Mouse (Mus musculus): ENCODE measurements around the gene Srp68.

DNA sequence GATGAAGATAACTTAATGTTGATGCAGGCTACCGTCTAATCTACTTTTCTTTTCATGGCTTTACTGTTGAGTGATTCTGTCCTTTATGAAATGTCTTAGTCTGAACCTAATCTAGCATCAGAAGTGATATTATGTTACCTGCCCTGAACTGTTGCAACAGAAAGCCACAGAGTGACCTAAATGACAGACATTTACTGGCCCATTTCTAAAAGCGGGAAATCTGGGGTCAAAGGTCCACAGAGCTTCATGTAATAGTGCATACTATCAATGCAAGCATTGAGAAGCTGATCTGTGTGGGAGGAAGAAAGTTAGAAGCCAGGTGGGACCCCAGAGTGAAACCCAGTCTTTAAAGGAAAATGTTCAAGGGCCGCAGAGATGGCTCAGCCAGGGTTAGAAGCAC lies 70.9 kb downstream of the Srp68 start:
- TF ChIP-seq CTCF (IDR thresholded peaks at IDR 0.05; ENCODE audit: low read depth, low read length) (no peak), POLR2A (IDR thresholded peaks at IDR 0.05; ENCODE audit: extremely low read depth, insufficient read depth, low read length) (no peak)
